Mouse (Mus musculus) embryonic facial prominence, embryonic 10.5 days (tissue): Measurements from ENCODE around the gene Olfr279. TPM values are rescaled to one million over a fixed set of nuclear protein-coding genes. Genes with fewer than 3 reads are reported as not detected.

Experiments used
- DNase-seq: peaks from one replicate; pipeline ENCODE4 v3.0.0-alpha.2; 2017; ENCODE audit warnings: low spot score
- H3K27ac ChIP-seq: fragments of 300-500 bp; sonication (generic); replicated peaks from 2 replicates; pipeline ENCODE4 v1.5.1; 2016; ENCODE audit warnings: mild to moderate bottlenecking
- H3K27me3 ChIP-seq: fragments of 300-500 bp; sonication (generic); replicated peaks from 2 replicates; pipeline ENCODE4 v1.6.1; 2016; ENCODE audit warnings: low read depth, mild to moderate bottlenecking; ENCODE audit not compliant: poor library complexity, severe bottlenecking
- H3K36me3 ChIP-seq: fragments of 300-500 bp; sonication (generic); replicated peaks from 2 replicates; pipeline ENCODE4 v1.6.1; 2016; ENCODE audit warnings: mild to moderate bottlenecking, moderate library complexity
- H3K4me1 ChIP-seq: fragments of 300-500 bp; sonication (generic); 2 replicates; pipeline ENCODE4 v1.6.1; 2016
- H3K4me3 ChIP-seq: fragments of 300-500 bp; sonication (generic); 2 replicates; pipeline ENCODE4 v1.5.1; 2016; ENCODE audit warnings: mild to moderate bottlenecking, moderate library complexity
- H3K9me3 ChIP-seq: fragments of 300-500 bp; sonication (generic); 2 replicates; pipeline ENCODE4 v1.6.1; 2016; ENCODE audit warnings: mild to moderate bottlenecking
- WGBS: fragments of 180-500 bp; shearing (Covaris S2); methylation state at CpG from one replicate; pipeline ENCODE4 v1.1.7; 2016; 5-methylcytosine and 5-hydroxymethylcytosine counted together
- polyA plus RNA-seq: library from polyadenylated mRNA; unstranded; fragments of >200 nt; fragmentation: Nextera tagmentation; extraction: Ambion mirVana; gene quantifications from 2 replicates; pipeline ENCODE4 v1.2.1, GENCODE M21; 2016

Olfr279 gene
- polyA plus RNA-seq, 1 experiment from 2014 or later = not detected

- Histone ChIP-seq H3K9me3 (0 out of 2 replicates have a peak, but pooled peaks cover 4% of the 10 kb centered on the region), H3K4me3 (no peak overlapping the region), H3K36me3 (no peaks in the 10 kb centered on the region), H3K4me1 (0 out of 2 replicates have a peak, but pooled peaks cover 6% of the 10 kb centered on the region), H3K27me3 (no peaks in the 10 kb centered on the region), H3K27ac (no peak overlapping the region)
- 93% methylated on average over 8 of the region's 8 CpGs for WGBS
- no peak for DNase-seq
Measured at GRCm38 (mm10) chr15:98486433-98487021, 5.7 kb upstream of the Olfr279 start.

- Histone ChIP-seq H3K4me1 (no peaks in the 10 kb centered on the region), H3K27ac (no peak overlapping the region), H3K27me3 (no peaks in the 10 kb centered on the region), H3K36me3 (no peaks in the 10 kb centered on the region), H3K4me3 (no peak overlapping the region), H3K9me3 (0 out of 2 replicates have a peak, but pooled peaks cover 4% of the 10 kb centered on the region)
- no peak for DNase-seq
- 86% methylated on average over 2 of the region's 2 CpGs for WGBS
Measured at GRCm38 (mm10) chr15:98491332-98491731, 870 bp upstream of the Olfr279 start.

GRCm38 (mm10) chr15:98497631-98498030 is 5.4 kb downstream of the Olfr279 start:
- Histone ChIP-seq H3K4me1 (no peaks in the 10 kb centered on the region), H3K27ac (no peak overlapping the region), H3K9me3 (no peaks in the 10 kb centered on the region), H3K36me3 (no peaks in the 10 kb centered on the region), H3K27me3 (no peaks in the 10 kb centered on the region), H3K4me3 (no peak overlapping the region)
- no peak for DNase-seq
- WGBS = 92% methylated on average over 17 of the region's 17 CpGs

- Histone ChIP-seq H3K4me1 (peaks cover 6% of the 10 kb centered on the region; the same call in 1 of the 2 replicates), H3K27me3 (no peaks in the 10 kb centered on the region), H3K4me3 (no peak overlapping the region), H3K9me3 (no peaks in the 10 kb centered on the region), H3K36me3 (no peaks in the 10 kb centered on the region), H3K27ac (no peak overlapping the region)
- no peak for DNase-seq
- WGBS = 87% methylated on average over 3 of the region's 3 CpGs
Measured at GRCm38 (mm10) chr15:98503317-98503716, 11.1 kb downstream of the Olfr279 start.

- Histone ChIP-seq H3K4me1 (peaks cover 6% of the 10 kb centered on the region; the same call in 1 of the 2 replicates), H3K27ac (no peak overlapping the region), H3K36me3 (no peaks in the 10 kb centered on the region), H3K4me3 (no peak overlapping the region), H3K9me3 (no peaks in the 10 kb centered on the region), H3K27me3 (no peaks in the 10 kb centered on the region)
- peak; percentile 82 for DNase-seq
- WGBS = 11% methylated on average over 18 of the region's 18 CpGs
Measured at GRCm38 (mm10) chr15:98504514-98504913, 12.3 kb downstream of the Olfr279 start.

GRCm38 (mm10) chr15:98506253-98506957 is 14.2 kb downstream of the Olfr279 start:
- Histone ChIP-seq H3K36me3 (no peaks in the 10 kb centered on the region), H3K4me3 (no peak overlapping the region), H3K27me3 (no peaks in the 10 kb centered on the region), H3K4me1 (peaks cover 16% of the 10 kb centered on the region), H3K27ac (no peak overlapping the region), H3K9me3 (no peaks in the 10 kb centered on the region)
- no peak for DNase-seq
- WGBS = 85% methylated on average over 9 of the region's 9 CpGs

GRCm38 (mm10) chr15:98507321-98507720 is 15.1 kb downstream of the Olfr279 start:
- Histone ChIP-seq H3K9me3 (no peaks in the 10 kb centered on the region), H3K4me1 (peaks cover 16% of the 10 kb centered on the region), H3K27me3 (no peaks in the 10 kb centered on the region), H3K36me3 (no peaks in the 10 kb centered on the region), H3K27ac (no peak overlapping the region), H3K4me3 (no peak overlapping the region)
- 89% methylated on average over 6 of the region's 6 CpGs for WGBS
- no peak for DNase-seq

- 58% methylated on average over 2 of the region's 2 CpGs for WGBS
- no peak for DNase-seq
- Histone ChIP-seq H3K36me3 (no peaks in the 10 kb centered on the region), H3K4me3 (no peak overlapping the region), H3K27me3 (no peaks in the 10 kb centered on the region), H3K4me1 (peaks cover 23% of the 10 kb centered on the region), H3K27ac (no peak overlapping the region), H3K9me3 (no peaks in the 10 kb centered on the region)
Measured at GRCm38 (mm10) chr15:98509387-98509786, 17.2 kb downstream of the Olfr279 start.

- Histone ChIP-seq H3K4me1 (peaks cover 21% of the 10 kb centered on the region), H3K27me3 (no peaks in the 10 kb centered on the region), H3K27ac (no peak overlapping the region; the same call in 1 of the 2 replicates), H3K9me3 (no peaks in the 10 kb centered on the region), H3K36me3 (peaks cover 4% of the 10 kb centered on the region; the same call in 1 of the 2 replicates), H3K4me3 (peak overlapping the region; percentile 46)
- WGBS = 29% methylated on average over 25 of the region's 25 CpGs
- peak; percentile 85 for DNase-seq
Measured at GRCm38 (mm10) chr15:98510438-98511385, 18.5 kb downstream of the Olfr279 start.

- Histone ChIP-seq H3K9me3 (no peaks in the 10 kb centered on the region), H3K27me3 (no peaks in the 10 kb centered on the region), H3K36me3 (peaks cover 9% of the 10 kb centered on the region; the same call in 1 of the 2 replicates), H3K27ac (no peak overlapping the region), H3K4me1 (peaks cover 21% of the 10 kb centered on the region), H3K4me3 (no peak overlapping the region; the same call in 1 of the 2 replicates)
- 77% methylated on average over 13 of the region's 13 CpGs for WGBS
- no peak for DNase-seq
Measured at GRCm38 (mm10) chr15:98511386-98511928, 19.3 kb downstream of the Olfr279 start.

GRCm38 (mm10) chr15:98512232-98512631 is 20.0 kb downstream of the Olfr279 start:
- no peak overlapping the region for H3K4me3 ChIP-seq
- H3K9me3 ChIP-seq = no peaks in the 10 kb centered on the region
- peaks cover 21% of the 10 kb centered on the region for H3K4me1 ChIP-seq
- H3K27ac ChIP-seq = no peak overlapping the region
- H3K36me3 ChIP-seq = peaks cover 15% of the 10 kb centered on the region
- no peak for DNase-seq
- 77% methylated on average over 8 of the region's 8 CpGs for WGBS
- H3K27me3 ChIP-seq = no peaks in the 10 kb centered on the region

- WGBS = 58% methylated on average over 17 of the region's 17 CpGs
- H3K27ac ChIP-seq = no peak overlapping the region
Measured at GRCm38 (mm10) chr15:98512799-98513321, 20.7 kb downstream of the Olfr279 start.

More at GRCm38 (mm10) chr15:98512799-98513321, 20.7 kb downstream of the Olfr279 start:
- no peak for DNase-seq
- no peaks in the 10 kb centered on the region for H3K27me3 ChIP-seq
- H3K4me3 ChIP-seq = no peak overlapping the region
- H3K9me3 ChIP-seq = no peaks in the 10 kb centered on the region
- peaks cover 22% of the 10 kb centered on the region for H3K36me3 ChIP-seq
- H3K4me1 ChIP-seq = peaks cover 19% of the 10 kb centered on the region
